In genomic region chr13:10071165-10071564, GRCm38 (mm10) we compare ENCODE assay signal across 8 mouse cellular contexts.
A peak's percentile ranks its signal among the peaks of the same experiment; 100 is the strongest.
DNase-seq lines count a peak whose midpoint lies in the region; ATAC-seq lines count a peak whose summit lies in the region.

No protein-coding gene starts in this region.

- H3K4me3 ChIP-seq in heart, embryonic 11.5 days (ENCODE audit: low read depth, low read length): no peak overlapping the region

- H3K27ac ChIP-seq in heart, embryonic 11.5 days (ENCODE audit: low read depth, low read length): no peak overlapping the region

- no peaks in the 10 kb centered on the region for H3K36me3 ChIP-seq in heart, embryonic 11.5 days (ENCODE audit: control insufficient read depth, insufficient read depth, low read length)

- H3K9me3 ChIP-seq in heart, embryonic 11.5 days (replicated peaks; ENCODE audit: control insufficient read depth, low read length): no peaks in the 10 kb centered on the region

- H3K27me3 ChIP-seq in heart, embryonic 11.5 days (ENCODE audit: control insufficient read depth, insufficient read depth, low read length): no peaks in the 10 kb centered on the region

- DNase-seq in heart, adult 18-20 months: peak; percentile 21 to 22
- peak; percentile 9 to 19 for DNase-seq in heart, postnatal 14 days
- peak; percentile 55 to 56 for DNase-seq in kidney, postnatal 25 days
- DNase-seq in lung, postnatal 14 days: peak; percentile 52
- DNase-seq in right cerebral cortex, postnatal 14 days: peak; percentile 11
- DNase-seq in urinary bladder, adult 18-20 months (ENCODE audit: low spot score in 2 of 2): no peak

- no peak for ATAC-seq in heart, embryonic 11.5 days (replicated peaks; ENCODE audit: insufficient number of reproducible peaks, low FRiP score, low TSS enrichment)
- ATAC-seq in common myeloid progenitor, adult 5-6 weeks (replicated peaks; ENCODE audit: low read depth, poor library complexity, severe bottlenecking): peak; percentile 85

- intact Hi-C loops in heart, postnatal 14 days (cut with DNase I): loop anchor here (10.0 kb wide), 1 partner anchor 284 kb away; no protein-coding TSS in a partner anchor

- no peak overlapping the region for H3K4me2 ChIP-seq in heart, embryonic 11.5 days

- WGBS in heart, embryonic 11.5 days (ENCODE audit: insufficient replicate concordance): 35% methylated on average over 5 of the region's 5 CpGs

- H3K4me1 ChIP-seq in heart, embryonic 11.5 days (ENCODE audit: control insufficient read depth, insufficient read depth, low read length): no peaks in the 10 kb centered on the region

- no peak overlapping the region for H3K9ac ChIP-seq in heart, embryonic 11.5 days (ENCODE audit: low read depth, low read length)

Comparison
In these comparisons a context has a peak if more than half of its experiments do, and no peak if none do; other contexts are left out.
1. DNase-seq: peak in heart, adult 18-20 months (2 of 2), heart, postnatal 14 days (2 of 2), kidney, postnatal 25 days (2 of 2), lung, postnatal 14 days (single experiment) and right cerebral cortex, postnatal 14 days (single experiment); none in urinary bladder, adult 18-20 months (0 of 2).